Mouse (Mus musculus): ENCODE results near the gene Mad2l2.

- no peak for TF ChIP-seq USF1 (IDR thresholded peaks at IDR 0.05; ENCODE audit: low read depth)
- TF ChIP-seq CTCF (IDR thresholded peaks at IDR 0.05; ENCODE audit: control insufficient read depth, insufficient read depth, insufficient read length): no peak
- TF ChIP-seq MYOD1 (IDR thresholded peaks at IDR 0.05; ENCODE audit: control insufficient read depth, insufficient read length, low read depth): no peak
Measured at GRCm38 (mm10) chr4:148122694-148123066, 7.5 kb upstream of the Mad2l2 start.
